Mouse (Mus musculus) bone marrow macrophage, adult 2 months (primary cell): Measurements from ENCODE around the gene Pigo.
"Not testable (repeated sequence)": the region's sequence is repeated elsewhere in the genome, so short reads cannot be mapped to it uniquely, and the experiment has no call there.

Source experiments
- CTCF ChIP-seq: IDR thresholded peaks from 2 replicates; pipeline ENCODE4 v1.5.1; 2012; ENCODE audit warnings: low read depth, mild to moderate bottlenecking, low read length, moderate library complexity
- POLR2A ChIP-seq: IDR thresholded peaks from 2 replicates; pipeline ENCODE4 v1.6.1; 2012; ENCODE audit warnings: mild to moderate bottlenecking, low read depth, low read length, borderline replicate concordance

GRCm38 (mm10) chr4:43000141-43000986 lies 25.3 kb downstream of the Pigo start, which contains the start of gene Vcp:
- TF ChIP-seq CTCF, POLR2A: not testable (repeated sequence)
